Mouse (Mus musculus) thymus, postnatal 4 days (tissue): ENCODE measurements around the gene Gpr61.

Source experiments
- DNase-seq: peaks from one replicate; pipeline ENCODE4 v3.0.0; 2021

Gpr61 gene

DNA sequence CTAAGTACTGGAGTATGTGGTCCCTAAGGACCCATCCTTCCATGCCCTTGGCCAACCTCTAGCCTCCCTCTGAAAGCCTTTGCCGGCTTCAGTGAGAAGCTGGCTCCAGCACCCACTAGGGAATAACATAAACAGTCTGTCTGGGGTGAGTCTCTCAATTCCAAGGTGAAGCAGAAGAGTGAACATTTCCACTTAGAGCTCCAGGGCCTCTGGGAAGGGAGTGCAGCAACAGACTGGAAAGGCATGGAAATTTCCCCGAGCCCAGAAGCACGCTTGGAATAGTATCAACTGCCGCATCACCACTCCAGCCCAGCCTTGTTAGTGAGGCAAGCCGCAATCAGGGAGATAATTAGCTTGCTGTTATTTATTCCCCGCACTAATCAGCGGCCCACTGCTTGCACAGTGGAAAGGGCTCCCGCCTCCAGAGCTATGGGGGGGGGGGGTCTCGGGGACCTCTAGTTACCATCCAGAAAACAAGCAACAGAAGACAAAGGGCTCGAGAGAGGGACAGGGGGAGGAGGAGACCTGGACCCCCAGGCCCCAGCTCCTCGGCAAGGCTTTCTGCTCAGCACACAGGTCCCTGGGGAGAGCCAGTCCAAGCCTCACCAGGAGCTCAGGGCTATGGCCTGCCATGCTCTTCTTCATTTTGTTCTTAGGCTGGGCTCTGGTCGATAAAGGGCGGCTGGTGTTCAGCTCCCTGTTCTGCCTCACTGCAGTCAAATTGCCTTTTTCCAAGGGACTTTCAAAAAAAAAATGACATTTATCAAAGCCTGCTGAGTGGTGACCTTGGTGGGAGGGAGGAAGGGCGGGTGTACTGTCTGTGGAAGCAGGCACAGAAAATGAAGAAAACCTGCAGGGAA, 20.2 kb upstream of the Gpr61 start:
- DNase-seq = no peak

DNA sequence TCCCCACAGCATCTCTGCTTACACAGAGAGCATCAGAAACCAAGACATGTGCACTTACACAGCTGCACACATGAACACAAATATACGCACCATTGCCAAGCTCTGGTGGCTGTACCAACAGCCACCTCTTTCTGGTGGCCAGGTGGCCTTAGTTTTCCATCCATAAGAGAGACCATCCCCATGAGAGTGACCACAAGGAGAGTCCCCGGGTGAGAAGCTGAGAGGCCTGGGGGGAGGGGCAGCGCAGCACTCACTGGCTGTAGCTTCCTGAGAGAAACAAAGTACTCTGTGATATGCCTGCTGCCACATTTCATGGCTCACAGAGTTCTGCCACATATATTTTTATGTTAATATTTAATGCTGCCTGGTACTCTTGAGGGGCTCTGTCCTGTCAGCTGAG, 14.5 kb upstream of the Gpr61 start:
- DNase-seq = no peak

DNA sequence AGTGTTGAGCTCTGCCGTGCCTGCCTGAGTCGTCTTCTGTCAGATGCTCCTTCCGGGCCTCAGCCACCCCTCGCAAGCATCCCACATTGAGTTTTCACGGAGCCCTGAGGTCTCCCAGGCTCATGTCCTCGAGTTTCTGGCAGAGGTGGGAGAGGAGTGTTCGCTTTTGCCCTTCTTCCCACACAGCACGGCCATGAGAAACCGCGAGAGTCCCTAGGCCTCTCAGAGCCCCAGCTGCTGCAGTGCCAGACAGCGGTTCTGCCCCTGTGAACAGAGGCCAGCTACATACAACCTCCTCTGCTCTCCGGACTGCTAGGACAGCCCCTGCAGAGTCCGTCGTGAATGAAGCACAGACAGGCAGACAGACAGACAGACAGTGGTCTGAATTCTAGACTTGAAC, 12.8 kb upstream of the Gpr61 start:
- DNase-seq = no peak

DNA sequence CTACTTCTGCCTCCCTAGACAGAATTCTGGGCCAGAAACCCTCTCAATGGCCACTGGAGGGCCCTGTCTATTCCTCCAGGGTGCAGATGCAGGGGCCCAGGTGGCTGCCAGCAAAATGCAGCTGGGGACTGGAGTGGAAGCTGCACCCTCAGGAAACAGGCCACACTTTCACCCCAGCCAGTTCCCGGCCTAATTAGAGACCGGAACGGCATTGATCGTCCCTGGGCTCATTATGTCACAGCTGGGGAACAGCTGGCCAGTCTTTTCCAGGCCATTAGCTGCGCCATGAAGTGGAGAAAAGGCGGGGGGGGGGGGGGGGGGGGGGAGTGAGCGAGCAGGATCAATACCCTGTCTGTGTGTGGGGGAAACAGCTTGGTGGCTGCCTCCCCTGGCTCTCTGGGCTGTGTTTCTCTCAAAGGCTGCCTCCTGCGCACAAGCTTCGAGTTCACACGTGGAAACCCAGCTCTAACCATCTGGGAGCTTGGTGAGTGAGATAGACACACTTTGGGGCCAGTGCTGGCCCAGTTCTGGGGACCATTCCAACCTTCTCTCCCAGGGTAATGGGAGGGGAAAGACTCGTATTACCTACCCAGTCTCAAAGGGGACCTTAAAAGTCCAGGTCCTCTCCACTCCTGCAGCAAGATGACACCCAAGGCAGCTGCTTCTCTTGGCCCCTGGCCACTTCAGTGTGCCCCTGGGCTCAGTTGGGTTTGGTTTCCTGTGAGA, 12.0 kb upstream of the Gpr61 start:
- DNase-seq = peak; percentile 71

DNA sequence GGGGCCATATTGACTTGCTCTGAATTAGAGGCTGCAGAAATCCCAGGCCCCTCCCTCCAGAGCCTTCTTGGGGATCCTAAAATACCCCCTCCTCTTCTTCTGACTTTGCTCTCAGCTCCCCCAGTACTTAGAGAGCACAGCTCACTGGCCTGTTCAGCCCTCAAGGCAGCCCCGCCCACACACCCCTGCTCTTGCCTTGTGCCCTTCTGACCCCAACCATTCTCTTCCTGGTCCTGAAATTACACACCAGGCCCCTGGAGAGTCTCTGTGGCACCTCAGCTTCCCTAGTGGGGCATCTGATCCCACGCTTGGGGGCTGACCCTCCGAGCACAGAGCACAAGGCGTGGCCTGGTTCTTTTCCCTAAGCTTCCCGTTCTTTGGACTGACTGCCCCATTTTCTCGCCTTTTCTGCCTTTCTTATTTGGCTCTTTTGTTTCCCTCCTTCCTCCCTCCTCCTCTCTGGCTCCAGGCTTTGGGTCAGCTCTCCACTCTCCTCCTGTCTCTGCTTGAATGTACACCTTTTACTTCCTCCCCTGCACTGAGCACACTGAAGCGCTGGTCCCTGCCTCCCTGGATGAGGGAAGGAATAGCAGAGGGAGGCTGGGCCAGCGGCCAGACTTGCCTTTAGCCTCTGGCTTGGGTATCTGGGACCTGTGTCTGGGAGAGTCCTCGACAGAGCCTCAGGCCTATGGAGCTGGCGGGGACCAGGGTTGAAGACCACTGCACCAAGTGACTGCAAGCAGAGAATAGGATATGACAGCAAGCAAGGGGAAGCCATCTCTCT, 11.0 kb upstream of the Gpr61 start:
- DNase-seq = peak; percentile 30

DNA sequence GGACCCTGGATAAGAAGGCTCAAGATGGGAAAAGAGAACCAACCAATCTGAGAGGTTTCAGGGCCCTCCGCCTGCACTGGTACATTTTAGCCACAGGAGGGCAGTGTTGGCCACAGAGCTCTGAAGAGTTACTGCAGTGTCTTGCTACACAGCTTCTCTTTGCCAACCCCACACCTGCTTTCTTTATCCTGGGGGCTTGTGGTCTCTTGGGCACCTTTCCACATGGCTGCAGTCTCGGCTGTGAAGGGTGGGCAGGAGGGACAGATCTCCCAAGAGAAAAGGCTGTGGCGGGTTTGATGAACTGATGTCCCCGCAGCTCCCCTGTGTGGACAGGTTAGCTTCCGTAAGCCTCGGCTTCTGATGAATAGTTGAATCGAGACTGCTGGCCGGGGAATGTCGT, 10.1 kb upstream of the Gpr61 start:
- DNase-seq = peak; percentile 83

DNA sequence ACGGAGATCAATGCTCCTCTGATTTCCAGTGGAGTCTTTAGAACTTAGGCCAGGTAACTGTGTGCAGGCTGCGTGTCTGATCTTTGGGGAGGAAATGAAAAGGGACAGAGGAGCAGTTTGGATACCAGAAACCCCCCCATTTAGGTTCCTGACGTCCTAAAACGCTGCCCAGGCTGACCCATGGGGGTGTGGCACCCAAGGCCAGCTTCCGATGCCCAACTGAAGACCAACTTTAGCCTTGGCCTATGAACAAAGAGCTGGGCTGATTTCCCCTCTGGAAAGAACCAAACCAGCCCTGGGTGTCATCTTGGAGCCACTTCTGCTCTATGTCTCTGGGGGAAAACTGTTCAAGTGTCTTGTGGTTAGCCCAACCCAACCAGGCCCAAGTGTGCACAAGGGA, 9.4 kb upstream of the Gpr61 start:
- no peak for DNase-seq

DNA sequence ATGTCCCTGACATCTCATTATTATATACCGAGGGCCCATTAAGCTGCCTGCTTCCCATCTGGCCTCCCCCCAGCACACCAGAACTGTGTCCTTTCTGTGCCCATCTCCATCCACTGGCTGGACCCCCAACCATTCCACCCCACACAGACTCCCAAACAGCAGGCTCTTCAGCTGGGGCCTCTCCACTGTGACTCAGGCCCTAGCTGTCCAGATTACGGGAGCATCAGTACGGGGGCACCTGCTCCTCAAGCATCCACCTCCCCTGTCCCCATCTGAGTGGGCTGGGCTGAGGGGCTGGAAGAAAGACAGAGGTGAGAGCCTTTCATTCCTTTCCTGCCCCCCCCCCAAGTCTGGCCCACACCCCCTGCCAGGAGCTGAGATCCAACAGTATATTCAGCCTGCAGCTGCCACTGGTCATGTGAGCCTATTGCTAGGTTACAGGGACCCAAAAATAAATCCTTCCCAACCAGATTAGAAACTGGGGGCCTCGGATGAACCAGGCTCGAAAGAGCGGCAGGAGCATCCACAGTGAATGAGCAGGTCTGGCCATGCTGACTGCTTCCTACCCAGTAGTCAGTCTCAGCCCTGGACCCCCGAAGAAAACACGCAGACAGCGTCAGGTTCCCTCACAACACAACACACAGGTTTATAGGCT, 3.8 kb upstream of the Gpr61 start:
- DNase-seq = no peak

DNA sequence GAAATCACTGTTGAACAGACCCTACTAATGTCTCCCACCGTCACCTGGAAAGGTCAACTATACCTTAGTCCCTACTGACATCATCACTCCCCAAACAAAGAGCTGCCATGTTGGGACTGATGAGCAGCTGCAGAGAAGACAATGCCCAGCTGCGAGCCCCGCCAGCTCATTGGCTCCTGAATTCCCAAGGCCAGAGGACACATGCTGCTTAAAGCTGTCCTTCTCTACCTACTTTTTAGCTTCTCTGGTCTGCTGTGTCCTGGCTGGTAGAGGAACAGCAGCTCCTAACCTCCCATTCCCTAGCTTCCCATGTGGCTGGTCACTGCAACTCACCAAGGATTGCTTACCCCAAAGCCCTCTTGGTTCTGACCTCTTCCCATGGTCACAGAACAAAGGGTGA, 2.4 kb downstream of the Gpr61 start:
- DNase-seq = no peak

DNA sequence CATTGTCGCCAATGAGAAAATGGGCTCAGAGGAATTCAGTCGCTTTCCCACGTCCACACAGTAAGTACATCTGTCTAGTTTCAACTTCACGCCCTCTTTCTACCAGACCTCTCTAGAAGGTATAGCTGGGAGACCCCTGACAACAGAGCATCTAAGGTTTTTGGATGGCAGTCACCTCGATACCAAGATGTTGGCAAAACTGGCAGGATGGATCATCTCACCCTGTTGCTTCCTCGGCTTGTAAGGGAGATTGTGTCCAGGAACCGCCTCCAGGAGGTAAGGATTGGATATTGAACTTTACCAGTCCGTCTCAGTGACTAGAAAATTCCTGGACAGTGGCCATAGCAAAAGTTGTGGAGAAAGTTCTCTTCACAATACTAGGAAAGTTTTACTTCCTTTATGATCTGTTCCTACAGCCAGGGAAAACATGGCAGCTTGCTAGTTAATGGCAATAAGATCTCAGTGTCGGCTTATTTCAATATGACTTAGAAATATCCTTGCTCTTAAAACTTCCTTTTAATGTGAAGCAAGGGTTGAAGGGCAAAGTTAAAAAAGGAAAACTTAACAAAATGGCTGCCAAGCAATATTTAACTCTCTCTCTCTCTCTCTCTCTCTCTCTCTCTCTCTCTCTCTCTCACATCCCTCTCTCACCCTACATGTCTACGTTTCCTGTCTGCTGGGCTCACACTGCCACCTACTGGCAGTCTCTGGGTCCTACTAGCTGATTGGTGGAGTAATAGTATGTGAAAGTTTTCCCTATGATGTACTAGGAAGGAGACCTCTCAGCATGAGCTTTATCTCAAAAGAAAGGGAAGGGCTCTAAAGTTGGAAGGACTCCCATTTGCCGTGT, 7.1 kb downstream of the Gpr61 start:
- DNase-seq = peak; percentile 93

DNA sequence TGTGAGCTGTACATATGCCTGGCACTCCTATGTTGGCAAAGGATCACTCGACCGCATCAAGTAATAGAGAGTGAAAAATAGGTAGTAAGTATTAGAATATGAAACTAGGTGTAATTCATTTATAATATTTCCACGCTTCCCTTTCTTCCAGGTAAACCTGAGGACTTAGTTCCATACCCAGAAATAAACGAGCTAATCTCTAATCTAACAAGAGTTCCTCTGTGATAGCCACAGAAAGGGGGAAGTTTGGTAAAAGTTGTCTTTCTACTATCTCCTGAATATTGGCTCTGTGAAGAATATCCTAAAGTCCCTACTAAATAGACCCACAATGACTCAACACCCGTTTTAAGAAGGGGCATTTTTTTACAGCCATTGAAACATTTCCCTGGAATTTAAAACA, 8.0 kb downstream of the Gpr61 start:
- no peak for DNase-seq

DNA sequence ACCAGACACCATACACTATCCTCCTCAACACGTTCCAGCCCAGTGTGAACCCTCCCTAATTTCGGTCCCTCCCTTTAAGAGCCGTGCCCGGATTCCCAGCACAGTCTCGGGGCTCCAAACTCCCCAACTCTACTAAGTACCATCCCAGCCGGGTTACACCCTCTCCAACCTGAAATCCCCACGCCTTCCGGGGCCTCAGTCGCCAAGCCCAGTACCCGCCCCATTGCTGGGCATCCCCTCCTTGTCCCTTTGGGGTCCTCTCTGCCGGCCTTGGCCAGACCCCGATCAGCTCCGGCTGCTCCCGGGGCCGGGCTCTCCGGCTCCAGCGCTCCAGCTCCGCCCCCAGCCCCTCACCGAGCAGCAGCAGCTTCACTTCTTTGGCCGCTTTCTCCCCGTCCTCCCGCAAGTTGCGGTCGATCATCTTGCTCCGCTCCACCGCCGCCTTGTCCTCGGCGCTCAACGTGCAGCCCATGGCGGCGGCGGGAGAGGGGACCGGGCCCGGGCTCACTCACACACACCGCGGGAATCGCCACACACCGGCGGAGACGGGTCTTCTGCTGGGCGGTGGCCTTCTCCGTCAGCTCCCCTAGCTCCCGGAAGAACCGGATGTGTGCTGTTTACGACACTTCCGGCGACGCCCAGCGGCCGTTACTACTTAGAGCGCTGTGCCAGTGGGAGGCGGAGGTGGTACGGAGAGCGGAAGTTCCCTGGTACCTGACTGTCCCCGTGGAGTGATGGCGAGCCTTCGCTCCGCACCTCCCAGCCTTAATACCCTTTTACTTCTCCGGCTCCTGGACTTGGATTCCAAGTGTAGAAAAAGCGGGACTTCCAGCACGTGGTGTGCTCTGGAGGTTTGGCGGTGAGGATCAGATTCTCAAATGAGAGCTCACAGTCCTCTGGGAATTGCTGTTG, 8.9 kb downstream of the Gpr61 start, which contains the start of gene Gnai3:
Gene Gnai3 (minus strand): TSS at position 613 of the 912 bp plus-strand sequence.
- peak; percentile 92 for DNase-seq

DNA sequence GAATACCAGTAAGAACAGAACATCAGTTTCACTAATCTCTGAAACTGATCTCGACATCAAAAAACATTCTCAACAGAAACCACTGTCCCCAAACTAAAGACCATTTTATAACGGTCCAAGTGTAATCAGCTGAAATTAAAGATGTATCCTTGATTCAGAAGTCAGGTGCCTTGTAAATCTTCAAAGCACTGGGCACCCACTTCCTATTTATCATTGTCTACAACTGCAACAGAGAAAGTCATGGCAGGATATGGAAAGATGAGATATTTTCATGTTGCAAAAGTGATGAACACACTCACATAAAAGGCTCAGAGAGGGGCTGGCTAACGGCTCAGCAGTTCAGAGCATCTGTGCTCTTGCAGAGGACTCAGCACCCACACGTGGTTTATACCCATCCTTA, 13.9 kb downstream of the Gpr61 start:
- DNase-seq = no peak

DNA sequence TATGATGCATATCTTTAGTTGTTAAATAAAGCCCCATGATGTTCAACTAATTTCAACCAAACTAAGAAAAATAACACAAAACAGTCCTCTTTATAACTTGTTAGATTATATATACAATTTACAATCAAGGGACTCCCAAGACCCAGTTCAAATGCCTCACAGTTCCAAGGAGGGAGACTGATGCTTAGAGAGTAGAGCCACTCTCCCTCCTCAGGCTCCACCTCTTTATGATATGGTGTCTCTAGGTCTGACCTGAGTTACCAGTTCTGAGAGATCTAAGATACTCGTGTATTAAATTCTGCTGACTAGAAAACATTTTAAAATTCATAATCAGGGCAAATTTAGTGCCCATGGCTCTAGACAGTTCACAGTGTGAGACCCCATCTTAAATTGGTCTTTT, 15.6 kb downstream of the Gpr61 start:
- no peak for DNase-seq

DNA sequence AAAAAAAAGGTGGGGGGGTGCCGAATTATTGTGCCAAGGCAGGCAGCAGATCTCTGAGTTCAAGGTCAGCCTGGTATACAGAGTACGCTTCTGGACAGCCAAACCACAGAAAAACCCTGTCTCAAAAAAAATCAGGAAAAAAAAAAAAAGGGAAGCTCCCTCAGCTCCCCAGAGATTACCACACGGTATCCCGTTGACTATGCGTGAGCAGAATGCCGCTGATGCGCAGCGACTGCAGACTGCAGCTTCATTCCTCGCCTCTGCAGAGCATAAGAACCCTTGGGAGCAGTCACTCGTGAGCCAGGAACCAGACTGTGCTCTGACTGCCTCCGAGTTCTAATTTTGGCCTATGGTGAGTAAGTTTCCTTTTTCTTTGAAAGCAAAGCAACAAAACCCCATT, 20.0 kb downstream of the Gpr61 start:
- no peak for DNase-seq

DNA sequence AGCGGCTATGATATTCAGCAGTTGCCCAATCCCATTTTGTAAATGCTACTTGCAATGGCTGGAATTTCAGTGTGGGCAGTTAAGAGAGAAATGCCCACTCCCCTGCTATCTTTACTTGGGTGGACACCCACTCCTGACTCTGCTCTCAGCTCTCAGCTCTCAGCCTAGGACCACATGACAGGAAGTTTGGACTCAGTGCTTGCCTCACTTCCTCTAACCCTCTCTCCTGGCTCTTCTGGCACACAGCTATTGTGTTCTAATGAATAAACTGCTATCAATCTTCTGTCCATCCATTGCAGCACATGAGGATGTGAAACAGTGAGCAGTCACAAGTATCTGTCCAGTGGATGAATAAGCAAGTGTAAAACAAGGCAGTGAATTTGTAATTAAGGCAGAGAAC, 22.2 kb downstream of the Gpr61 start:
- DNase-seq = no peak

DNA sequence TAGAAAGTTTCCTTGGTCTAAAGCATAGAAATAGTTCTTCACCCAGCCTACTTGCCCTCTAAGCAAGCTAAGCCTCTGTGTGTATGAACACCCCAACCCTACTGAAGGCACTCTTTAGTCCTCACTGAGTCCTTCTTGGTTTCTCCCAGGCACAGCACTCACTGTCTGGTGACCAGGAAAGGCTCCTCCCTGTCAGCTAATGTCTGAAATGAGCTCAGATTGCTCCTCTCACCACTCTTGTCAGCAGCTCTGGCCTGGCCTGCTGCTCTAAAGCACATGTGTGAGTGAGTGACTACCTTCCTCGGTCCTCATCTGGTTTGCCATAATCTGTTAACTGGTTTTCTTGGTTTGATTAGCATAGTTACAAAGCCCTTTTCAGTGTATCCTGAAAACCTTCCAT, 22.9 kb downstream of the Gpr61 start:
- DNase-seq = no peak

DNA sequence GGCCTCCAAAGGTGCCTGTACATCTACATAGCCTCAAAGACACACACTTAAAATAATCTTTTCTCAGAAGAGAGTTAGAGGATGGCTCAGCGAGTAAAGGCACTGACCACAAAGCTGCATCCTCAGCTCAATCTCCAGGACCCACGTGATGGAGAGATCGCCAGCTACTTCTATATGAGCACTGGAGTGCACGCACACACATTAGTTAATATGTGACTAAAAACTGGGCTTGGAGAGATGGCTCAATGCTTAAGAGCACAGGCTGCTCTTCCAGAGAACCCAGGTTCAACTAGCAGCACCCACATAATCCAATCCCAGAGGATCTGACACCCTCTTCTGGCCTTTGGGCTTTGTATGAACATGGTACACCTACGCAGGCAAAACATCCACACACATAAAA, 23.5 kb downstream of the Gpr61 start:
- DNase-seq = no peak

DNA sequence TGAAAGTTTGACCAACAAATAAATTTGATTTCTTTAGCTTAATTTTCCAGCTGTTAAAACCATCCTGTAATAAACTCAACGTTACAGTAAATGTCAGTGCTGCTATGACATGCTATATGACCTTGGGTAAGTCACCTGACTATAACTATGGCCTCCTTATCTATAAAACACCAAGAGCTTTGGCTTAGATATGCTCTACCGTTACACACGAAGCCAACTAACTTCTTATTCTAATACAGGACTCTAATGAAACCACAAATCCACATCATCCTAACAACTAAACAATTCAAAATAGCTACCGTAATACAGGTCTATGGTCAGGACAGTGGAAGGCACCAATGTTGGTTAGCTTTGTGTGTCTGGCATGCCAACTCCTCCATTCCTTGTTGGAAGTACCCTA, 24.9 kb downstream of the Gpr61 start:
- no peak for DNase-seq

DNA sequence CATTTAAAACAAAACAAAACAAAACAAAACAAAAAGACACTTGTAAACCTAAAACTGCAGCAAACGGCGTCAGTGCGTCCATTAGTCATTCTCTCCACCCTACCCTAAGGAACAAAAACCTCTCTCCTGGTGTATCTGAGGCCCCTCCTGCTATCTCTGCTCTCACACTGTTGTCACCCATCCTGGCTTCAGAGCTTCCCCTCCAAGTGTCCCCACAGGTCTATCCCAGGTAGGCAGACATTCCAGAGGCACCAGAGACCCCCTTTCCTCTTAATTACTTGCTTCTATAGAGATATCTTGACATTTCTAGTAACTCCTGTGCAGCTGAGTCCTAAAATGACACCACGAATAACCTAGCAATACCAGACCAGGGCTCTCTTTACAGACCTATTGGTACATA, 25.3 kb downstream of the Gpr61 start:
- no peak for DNase-seq

DNA sequence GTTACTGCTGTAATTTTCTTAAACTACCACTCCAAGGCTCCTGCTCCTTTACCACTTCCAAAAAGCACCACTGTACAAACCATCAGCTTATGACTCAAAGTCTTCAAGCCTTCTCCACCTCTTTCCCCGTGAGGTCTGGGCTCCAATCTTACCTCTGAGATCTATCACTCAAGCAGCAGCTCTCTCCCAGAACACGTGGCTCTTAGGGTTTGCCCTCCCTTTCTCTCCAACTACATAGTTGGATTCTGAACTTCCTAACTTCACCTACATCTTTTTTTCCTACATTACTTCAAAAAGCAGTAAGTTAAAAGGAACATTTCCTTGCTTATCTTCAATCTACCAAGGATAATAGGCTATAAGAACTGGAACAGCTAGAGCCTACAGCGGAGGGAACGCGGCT, 26.2 kb downstream of the Gpr61 start:
- DNase-seq = no peak
